ENCODE assay signal across 14 mouse cellular contexts in genomic region chr9:109218449-109218848, GRCm38 (mm10). TPM values are rescaled to one million over a fixed set of nuclear protein-coding genes. Genes with fewer than 3 reads are reported as not detected.
DNase-seq lines count a peak whose midpoint lies in the region; ATAC-seq and TF ChIP-seq lines count a peak whose summit lies in the region.
"Had no signal": no experiment of that assay in that cellular context is flagged by ENCODE, and none has a peak within 500 bp of the region (broad histone marks: within the 10 kb centered on the region; RNA-seq: fewer than 3 reads in every experiment).

No protein-coding gene starts in this region.

- no peak overlapping the region for H3K4me2 ChIP-seq in hindbrain, postnatal 0 days (ENCODE audit: low read depth, low read length)
- no peak overlapping the region for H3K4me2 ChIP-seq in hindbrain, embryonic 12.5 days (replicated peaks)
- H3K4me2 ChIP-seq: heart, embryonic 13.5 days; hindbrain, embryonic 15.5 days; limb, embryonic 12.5 days had no signal

- no peak for TF ChIP-seq POLR2A in MEL (IDR thresholded peaks at IDR 0.05; ENCODE audit: control insufficient read depth in 1 of 2, insufficient read depth in 1 of 2, low read depth in 1 of 2, low read length in 2 of 2, poor library complexity in 1 of 2)

- H3K4me1 ChIP-seq in hindbrain, postnatal 0 days (ENCODE audit: insufficient read depth, low read length), result no peaks in the 10 kb centered on the region
- no peaks in the 10 kb centered on the region for H3K4me1 ChIP-seq in hindbrain, embryonic 12.5 days
- H3K4me1 ChIP-seq in MEL (ENCODE audit: control insufficient read depth in 1 of 2, insufficient read depth in 2 of 2, low read length in 2 of 2), result no peaks in the 10 kb centered on the region
- H3K4me1 ChIP-seq: forebrain, embryonic 10.5 days; heart, embryonic 13.5 days; hindbrain, embryonic 15.5 days; limb, embryonic 12.5 days had no signal

- H3K4me3 ChIP-seq in hindbrain, postnatal 0 days (ENCODE audit: low read length), result no peak overlapping the region
- H3K4me3 ChIP-seq in hindbrain, embryonic 12.5 days, result no peak overlapping the region
- H3K4me3 ChIP-seq in MEL (ENCODE audit: control insufficient read depth in 1 of 2, insufficient read depth in 1 of 2, low read depth in 2 of 2, low read length in 2 of 2), result no peak overlapping the region
- H3K4me3 ChIP-seq: forebrain, embryonic 10.5 days; heart, embryonic 13.5 days; hindbrain, embryonic 15.5 days; limb, embryonic 12.5 days had no signal

- 68% methylated on average over 6 of the region's 6 CpGs for WGBS in hindbrain, postnatal 0 days
- 72% methylated on average over 6 of the region's 6 CpGs for WGBS in hindbrain, embryonic 12.5 days

- TF ChIP-seq RAD21 in MEL (IDR thresholded peaks at IDR 0.05; ENCODE audit: low read depth, low read length), result no peak

- H3K9me3 ChIP-seq in hindbrain, postnatal 0 days (ENCODE audit: low read length), result no peaks in the 10 kb centered on the region
- no peaks in the 10 kb centered on the region for H3K9me3 ChIP-seq in hindbrain, embryonic 12.5 days (replicated peaks)
- no peaks in the 10 kb centered on the region for H3K9me3 ChIP-seq in MEL (replicated peaks; ENCODE audit: insufficient read depth, low read length)
- H3K9me3 ChIP-seq: forebrain, embryonic 10.5 days; hindbrain, embryonic 15.5 days; limb, embryonic 12.5 days had no signal

- DNase-seq in hindbrain, postnatal 0 days (ENCODE audit: low spot score), result no peak
- DNase-seq in right cerebral cortex, postnatal 4 days, result peak; percentile 2
- no peak for DNase-seq in right cerebral cortex, postnatal 36 days (ENCODE audit: low spot score in 2 of 2)
- peak; percentile 6 for DNase-seq in MEL (ENCODE audit: low read depth, low spot score)
- peak; percentile 8 for DNase-seq in retina, embryonic 14.5 days (ENCODE audit: low spot score)
- DNase-seq in layer of hippocampus, postnatal 25 days (ENCODE audit: extremely low spot score in 1 of 2, low spot score in 1 of 2), result no peak
- DNase-seq: gastrocnemius, postnatal 14 days; thymus, postnatal 25 days had no signal

- H3K36me3 ChIP-seq in hindbrain, postnatal 0 days (ENCODE audit: insufficient read depth, low read length), result no peaks in the 10 kb centered on the region
- no peaks in the 10 kb centered on the region for H3K36me3 ChIP-seq in hindbrain, embryonic 12.5 days
- H3K36me3 ChIP-seq in MEL (ENCODE audit: control insufficient read depth in 1 of 2, insufficient read depth in 2 of 2, low read length in 2 of 2), result no peaks in the 10 kb centered on the region
- H3K36me3 ChIP-seq: forebrain, embryonic 10.5 days; heart, embryonic 13.5 days; hindbrain, embryonic 15.5 days; limb, embryonic 12.5 days had no signal

- no peak for ATAC-seq in hindbrain, postnatal 0 days
- no peak for ATAC-seq in hindbrain, embryonic 12.5 days (ENCODE audit: low FRiP score)

- no peaks in the 10 kb centered on the region for H3K27me3 ChIP-seq in hindbrain, postnatal 0 days (ENCODE audit: insufficient read depth, low read length)
- H3K27me3 ChIP-seq in hindbrain, embryonic 12.5 days, result no peaks in the 10 kb centered on the region
- no peaks in the 10 kb centered on the region for H3K27me3 ChIP-seq in MEL (ENCODE audit: control insufficient read depth in 1 of 2, insufficient read depth in 2 of 2, low read length in 2 of 2)
- H3K27me3 ChIP-seq: heart, embryonic 13.5 days; hindbrain, embryonic 15.5 days; limb, embryonic 12.5 days had no signal

- TF ChIP-seq CTCF in hindbrain, postnatal 0 days (IDR thresholded peaks at IDR 0.05; ENCODE audit: low read depth), result peak; percentile 30
- peak; percentile 25 to 55 (median 38); a peak in 5 of 6 replicates for TF ChIP-seq CTCF in MEL (IDR thresholded peaks at IDR 0.05 in 2 of 3, conservative IDR thresholded peaks at IDR 0.05 in 1 of 3; ENCODE audit: control insufficient read depth in 1 of 3, insufficient read depth in 1 of 3, low read depth in 2 of 3, low read length in 3 of 3, poor library complexity in 1 of 3, severe bottlenecking in 1 of 3)

- H3K9ac ChIP-seq in hindbrain, postnatal 0 days (replicated peaks; ENCODE audit: low read length), result no peak overlapping the region
- H3K9ac ChIP-seq in hindbrain, embryonic 12.5 days, result no peak overlapping the region
- H3K9ac ChIP-seq in MEL (ENCODE audit: control insufficient read depth, low read depth, low read length, poor library complexity, severe bottlenecking), result no peak overlapping the region
- H3K9ac ChIP-seq: heart, embryonic 13.5 days; hindbrain, embryonic 15.5 days; limb, embryonic 12.5 days had no signal

- H3K79me2 ChIP-seq in MEL (ENCODE audit: control insufficient read depth, insufficient read depth, low read length, poor library complexity), result no peaks in the 10 kb centered on the region

- TF ChIP-seq EP300 in MEL (IDR thresholded peaks at IDR 0.05; ENCODE audit: low read depth in 1 of 2, low read length in 2 of 2), result no peak

- H3K27ac ChIP-seq in hindbrain, postnatal 0 days, result no peak overlapping the region
- H3K27ac ChIP-seq in hindbrain, embryonic 12.5 days, result no peak overlapping the region
- H3K27ac ChIP-seq in MEL (ENCODE audit: control insufficient read depth, low read depth, low read length), result no peak overlapping the region
- H3K27ac ChIP-seq: forebrain, embryonic 10.5 days; heart, embryonic 13.5 days; hindbrain, embryonic 15.5 days; limb, embryonic 12.5 days had no signal

TF ChIP-seq in MEL, 35 proteins besides CTCF, POLR2A, EP300 and RAD21:
- TF ChIP-seq SMC3 (IDR thresholded peaks at IDR 0.05; ENCODE audit: low read depth, low read length) (peak; percentile 31), ETS1 (IDR thresholded peaks at IDR 0.05; ENCODE audit: low read depth, low read length) (no peak)

RNA-seq across cellular contexts. Expression of gene Fbxw20, which starts 16.1 kb away (rescaled TPM):
- not detected in 2 replicates for total RNA-seq in hindbrain, postnatal 0 days (2014; rRNA removed)
- not detected in 2 replicates for polyA plus RNA-seq in hindbrain, postnatal 0 days (2015; fragmentation: Nextera tagmentation; extraction: Ambion mirVana)
- not detected in 2 replicates for polyA plus RNA-seq in hindbrain, embryonic 12.5 days (2016; fragmentation: Nextera tagmentation; extraction: Ambion mirVana)
- total RNA-seq in MEL (2012; rRNA removed), result not detected in 2 replicates
- polyA plus RNA-seq in MEL (2012; ENCODE audit: insufficient read depth in 1 of 2, insufficient read length in 2 of 2, low read depth in 1 of 2, low replicate concordance in 2 of 2, missing spikeins in 1 of 2), result not detected
- total RNA-seq in layer of hippocampus, postnatal 25 days (2021), result not detected
- total RNA-seq: gastrocnemius, postnatal 14 days; layer of hippocampus, adult 8-10 months had no signal
- polyA plus RNA-seq: forebrain, embryonic 10.5 days; heart, embryonic 13.5 days; hindbrain, embryonic 15.5 days; limb, embryonic 12.5 days had no signal

RNA-seq across cellular contexts. Expression of gene Fbxw13, which starts 22.7 kb away (rescaled TPM):
- total RNA-seq in hindbrain, postnatal 0 days (2014; rRNA removed), result not detected in 2 replicates
- not detected in 2 replicates for polyA plus RNA-seq in hindbrain, postnatal 0 days (2015; fragmentation: Nextera tagmentation; extraction: Ambion mirVana)
- polyA plus RNA-seq in hindbrain, embryonic 12.5 days (2016; fragmentation: Nextera tagmentation; extraction: Ambion mirVana), result not detected in 2 replicates
- not detected in 2 replicates for total RNA-seq in MEL (2012; rRNA removed)
- polyA plus RNA-seq in MEL (2012; ENCODE audit: insufficient read depth in 1 of 2, insufficient read length in 2 of 2, low read depth in 1 of 2, low replicate concordance in 2 of 2, missing spikeins in 1 of 2), result not detected
- not detected for total RNA-seq in layer of hippocampus, postnatal 25 days (2021)
- total RNA-seq: gastrocnemius, postnatal 14 days; layer of hippocampus, adult 8-10 months had no signal
- polyA plus RNA-seq: forebrain, embryonic 10.5 days; heart, embryonic 13.5 days; hindbrain, embryonic 15.5 days; limb, embryonic 12.5 days had no signal

RNA-seq across cellular contexts. Expression of gene Fbxw21, which starts 56.6 kb away (rescaled TPM):
- not detected in 2 replicates for total RNA-seq in hindbrain, postnatal 0 days (2014; rRNA removed)
- polyA plus RNA-seq in hindbrain, postnatal 0 days (2015; fragmentation: Nextera tagmentation; extraction: Ambion mirVana), result not detected in 2 replicates
- not detected in 2 replicates for polyA plus RNA-seq in hindbrain, embryonic 12.5 days (2016; fragmentation: Nextera tagmentation; extraction: Ambion mirVana)
- not detected in 2 replicates for total RNA-seq in MEL (2012; rRNA removed)
- not detected for polyA plus RNA-seq in MEL (2012; ENCODE audit: insufficient read depth in 1 of 2, insufficient read length in 2 of 2, low read depth in 1 of 2, low replicate concordance in 2 of 2, missing spikeins in 1 of 2)
- total RNA-seq in layer of hippocampus, postnatal 25 days (2021), result not detected
- total RNA-seq: gastrocnemius, postnatal 14 days; layer of hippocampus, adult 8-10 months had no signal
- polyA plus RNA-seq: forebrain, embryonic 10.5 days; heart, embryonic 13.5 days; hindbrain, embryonic 15.5 days; limb, embryonic 12.5 days had no signal

Comparison
In these comparisons a context has a peak if more than half of its experiments do, and no peak if none do; other contexts are left out.
1. DNase-seq: peak in right cerebral cortex, postnatal 4 days (single experiment), MEL (single experiment) and retina, embryonic 14.5 days (single experiment); none in hindbrain, postnatal 0 days (single experiment), right cerebral cortex, postnatal 36 days (0 of 2) and layer of hippocampus, postnatal 25 days (0 of 2).